Mouse (Mus musculus) bone marrow, adult 2 months (tissue): Measurements from ENCODE around the gene Tcf25.

ENCODE experiments used
- CTCF ChIP-seq: fragments of 200-500 bp; IDR thresholded peaks from 2 replicates; pipeline ENCODE4 v1.5.1; 2011; ENCODE audit warnings: low read length, control low read depth; ENCODE audit not compliant: control insufficient read depth, insufficient read depth
- POLR2A ChIP-seq: fragments of 200-500 bp; IDR thresholded peaks from 2 replicates; pipeline ENCODE4 v1.6.1; 2011; ENCODE audit warnings: low read depth, mild to moderate bottlenecking, control low read depth, low read length, borderline replicate concordance; ENCODE audit not compliant: control insufficient read depth

- TF ChIP-seq POLR2A = no peak
- TF ChIP-seq CTCF = no peak
These were observed 54.2 kb downstream of the Tcf25 start for GRCm38 (mm10) chr8:123427639-123428275.
